Mouse (Mus musculus) intestine, embryonic 14.5 days (tissue): ENCODE results near the gene Stk25. TPM values are rescaled to one million over a fixed set of nuclear protein-coding genes. Genes with fewer than 3 reads are reported as not detected.
A peak's percentile ranks its signal among the peaks of the same experiment; 100 is the strongest.

ENCODE experiments used
- ATAC-seq: fragments of 200-750 bp; cut with Nextera tagmentation; replicated peaks from 2 replicates; pipeline ENCODE4 v1.8.0; 2017; ENCODE audit warnings: low read depth, moderate number of reproducible peaks, moderate TSS enrichment, moderate library complexity; ENCODE audit not compliant: low FRiP score, low TSS enrichment
- DNase-seq: peaks from one replicate; pipeline ENCODE4 v3.0.0-alpha.2; 2018; ENCODE audit warnings: low spot score
- H3K27ac ChIP-seq: fragments of 300-500 bp; sonication (generic); 2 replicates; pipeline ENCODE4 v1.5.1; 2014; ENCODE audit warnings: low read depth, mild to moderate bottlenecking, control low read depth
- H3K27me3 ChIP-seq: fragments of 300-500 bp; sonication (generic); replicated peaks from 2 replicates; pipeline ENCODE4 v1.6.1; 2014; ENCODE audit warnings: low read length, control low read depth; ENCODE audit not compliant: control insufficient read depth, insufficient read depth
- H3K36me3 ChIP-seq: fragments of 300-500 bp; sonication (generic); 2 replicates; pipeline ENCODE4 v1.6.1; 2014; ENCODE audit warnings: low read length, control low read depth; ENCODE audit not compliant: control insufficient read depth, insufficient read depth
- H3K4me1 ChIP-seq: fragments of 300-500 bp; sonication (generic); replicated peaks from 2 replicates; pipeline ENCODE4 v1.6.1; 2014; ENCODE audit warnings: low read length, control low read depth, mixed read lengths; ENCODE audit not compliant: control insufficient read depth, insufficient read depth
- H3K4me2 ChIP-seq: fragments of 300-500 bp; sonication (generic); 2 replicates; pipeline ENCODE4 v1.6.1; 2014; ENCODE audit warnings: low read length
- H3K4me3 ChIP-seq: fragments of 300-500 bp; sonication (generic); 2 replicates; pipeline ENCODE4 v1.5.1; 2014; ENCODE audit warnings: low read depth, low read length, control low read depth, mixed read lengths
- H3K9ac ChIP-seq: fragments of 300-500 bp; sonication (generic); 2 replicates; pipeline ENCODE4 v1.6.1; 2014; ENCODE audit warnings: mild to moderate bottlenecking, low read length
- H3K9me3 ChIP-seq: fragments of 300-500 bp; sonication (generic); 2 replicates; pipeline ENCODE4 v1.6.1; 2016; ENCODE audit warnings: low read length, control low read depth; ENCODE audit not compliant: control insufficient read depth
- WGBS: fragments of 180-500 bp; shearing (Covaris S2); extraction: QIAGEN DNeasy Blood & Tissue Kit; methylation state at CpG from one replicate; pipeline ENCODE4 v1.1.7; 2014; 5-methylcytosine and 5-hydroxymethylcytosine counted together
- polyA plus RNA-seq: library from polyadenylated mRNA; unstranded; fragments of >200 nt; fragmentation: Nextera tagmentation; extraction: Ambion mirVana; gene quantifications from 2 replicates; pipeline ENCODE4 v1.2.1, GENCODE M21; 2014

Gene Stk25
- polyA plus RNA-seq, 1 experiment from 2014 or later = 179 TPM

DNA sequence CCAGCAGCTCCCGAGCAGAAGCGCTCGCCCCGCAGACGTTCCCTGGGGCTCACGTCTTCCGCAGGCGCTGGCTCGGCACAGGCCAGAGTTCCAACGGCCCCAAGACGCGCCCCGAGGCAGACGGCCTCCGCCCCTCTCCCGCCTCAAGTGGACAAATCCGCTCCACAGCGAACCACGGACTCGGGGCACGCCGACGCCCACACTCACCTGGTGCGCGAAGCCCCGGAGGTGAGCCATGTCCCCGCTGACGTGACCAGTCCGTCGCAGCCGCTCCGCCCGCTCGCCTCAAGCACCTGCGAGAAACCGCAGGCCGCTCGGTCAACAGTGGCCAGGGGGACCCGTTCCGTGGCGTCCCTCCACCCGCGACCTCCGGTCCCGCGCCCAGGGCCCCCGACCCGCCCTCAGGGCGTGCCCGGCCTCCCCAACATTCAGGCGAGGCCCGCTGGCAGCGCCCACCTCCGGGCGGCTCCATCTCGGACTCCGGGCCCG is 23.3 kb downstream of the Stk25 start:
- peak; percentile 54 for ATAC-seq
- peaks cover 9% of the 10 kb centered on the region; the same call in 1 of the 2 replicates for H3K4me1 ChIP-seq
- H3K9ac ChIP-seq = peak overlapping the region; percentile 91
- no peaks in the 10 kb centered on the region for H3K9me3 ChIP-seq
- peak; percentile 81 for DNase-seq
- peak overlapping the region; percentile 90 for H3K4me2 ChIP-seq
- H3K27me3 ChIP-seq = no peaks in the 10 kb centered on the region
- peaks cover 10% of the 10 kb centered on the region; the same call in 1 of the 2 replicates for H3K36me3 ChIP-seq
- under 1% methylated on average over 58 of the region's 58 CpGs for WGBS
- H3K4me3 ChIP-seq = peak overlapping the region; percentile 91
- H3K27ac ChIP-seq = peak overlapping the region; percentile 83

DNA sequence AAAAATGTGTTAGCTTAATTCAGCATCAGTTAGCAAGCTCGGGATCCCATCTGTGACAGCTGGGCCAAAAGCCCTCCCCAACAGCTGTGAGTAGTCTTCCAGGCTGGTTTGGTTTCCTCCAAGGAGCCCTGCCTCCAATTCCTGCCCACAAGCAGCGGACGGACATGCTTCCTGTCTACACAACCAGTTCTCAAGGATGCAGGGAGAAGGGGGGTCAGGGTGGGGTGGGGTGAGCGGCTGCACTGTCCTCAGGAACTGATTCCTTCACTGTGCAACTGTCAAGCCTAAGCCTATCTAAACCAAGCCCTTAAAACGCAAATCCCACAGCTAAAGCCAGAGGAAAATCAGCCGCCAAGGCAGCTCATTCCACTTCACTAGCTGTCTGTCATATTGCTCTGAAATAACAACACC is 24.0 kb downstream of the Stk25 start:
- H3K4me3 ChIP-seq = peak overlapping the region; percentile 91
- H3K27me3 ChIP-seq = no peaks in the 10 kb centered on the region
- peak overlapping the region; percentile 83 for H3K27ac ChIP-seq
- 2% methylated on average over 6 of the region's 6 CpGs for WGBS
- no peaks in the 10 kb centered on the region for H3K9me3 ChIP-seq
- DNase-seq (peak; percentile 62), ATAC-seq (no peak)
- peaks cover 14% of the 10 kb centered on the region for H3K36me3 ChIP-seq
- peaks cover 9% of the 10 kb centered on the region; the same call in 1 of the 2 replicates for H3K4me1 ChIP-seq
- peak overlapping the region; percentile 90 for H3K4me2 ChIP-seq
- peak overlapping the region; percentile 91 for H3K9ac ChIP-seq

DNA sequence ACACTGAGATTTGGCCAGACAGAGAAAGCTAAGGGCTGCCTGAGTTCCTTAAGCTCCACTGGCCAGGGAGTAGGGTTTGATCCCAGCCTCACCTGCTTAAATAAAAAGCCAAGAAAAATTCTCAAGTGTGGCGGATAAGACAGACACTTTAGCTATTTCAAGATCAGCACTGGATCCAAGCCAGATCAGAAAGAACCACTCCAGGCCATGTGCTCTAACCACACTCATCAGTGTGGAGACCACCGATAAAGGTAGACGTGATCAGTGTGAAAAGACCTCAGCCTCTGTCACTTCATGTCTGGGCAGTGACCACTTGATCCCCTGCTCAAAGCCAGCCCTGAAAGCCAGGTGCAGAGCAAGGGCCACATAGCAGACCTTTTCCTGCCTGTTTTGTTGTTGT is 25.7 kb downstream of the Stk25 start:
- no peak overlapping the region for H3K9ac ChIP-seq
- DNase-seq = no peak
- 99% methylated on average over 3 of the region's 3 CpGs for WGBS

DNA sequence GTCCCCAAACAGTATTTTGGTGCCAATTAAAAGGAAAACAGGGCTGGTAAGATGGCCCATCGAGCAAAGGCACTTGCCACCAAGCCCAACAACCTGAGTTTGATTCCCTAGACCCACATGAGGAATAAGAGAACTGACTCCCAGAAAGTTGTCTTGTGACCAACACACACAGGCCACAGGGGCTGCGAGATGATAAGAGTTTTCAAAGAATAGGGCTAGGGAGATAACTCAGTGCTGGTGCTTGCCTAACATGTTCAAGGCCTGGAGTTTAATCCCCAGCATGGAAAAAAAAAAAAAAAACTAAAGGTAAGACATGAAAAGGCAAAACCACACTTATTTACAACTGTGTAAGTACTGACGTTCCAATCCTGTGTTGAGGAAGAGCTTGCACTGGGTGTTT is 27.7 kb downstream of the Stk25 start:
- 78% methylated on average over 3 of the region's 3 CpGs for WGBS
- H3K36me3 ChIP-seq = peaks cover 50% of the 10 kb centered on the region
- H3K27me3 ChIP-seq = no peaks in the 10 kb centered on the region
- H3K27ac ChIP-seq = no peak overlapping the region
- no peak for ATAC-seq
- H3K4me2 ChIP-seq = no peak overlapping the region
- peaks cover 9% of the 10 kb centered on the region; the same call in 1 of the 2 replicates for H3K4me1 ChIP-seq
- no peak overlapping the region for H3K9ac ChIP-seq
- H3K9me3 ChIP-seq = no peaks in the 10 kb centered on the region
- H3K4me3 ChIP-seq = no peak overlapping the region
- no peak for DNase-seq

More for the DNA sequence above, 25.7 kb downstream of the Stk25 start:
- peaks cover 9% of the 10 kb centered on the region; the same call in 1 of the 2 replicates for H3K4me1 ChIP-seq
- H3K4me2 ChIP-seq = no peak overlapping the region
- H3K4me3 ChIP-seq = no peak overlapping the region
- no peaks in the 10 kb centered on the region for H3K27me3 ChIP-seq
- no peak overlapping the region for H3K27ac ChIP-seq
- H3K36me3 ChIP-seq = peaks cover 31% of the 10 kb centered on the region
- ATAC-seq = no peak
- H3K9me3 ChIP-seq = no peaks in the 10 kb centered on the region

DNA sequence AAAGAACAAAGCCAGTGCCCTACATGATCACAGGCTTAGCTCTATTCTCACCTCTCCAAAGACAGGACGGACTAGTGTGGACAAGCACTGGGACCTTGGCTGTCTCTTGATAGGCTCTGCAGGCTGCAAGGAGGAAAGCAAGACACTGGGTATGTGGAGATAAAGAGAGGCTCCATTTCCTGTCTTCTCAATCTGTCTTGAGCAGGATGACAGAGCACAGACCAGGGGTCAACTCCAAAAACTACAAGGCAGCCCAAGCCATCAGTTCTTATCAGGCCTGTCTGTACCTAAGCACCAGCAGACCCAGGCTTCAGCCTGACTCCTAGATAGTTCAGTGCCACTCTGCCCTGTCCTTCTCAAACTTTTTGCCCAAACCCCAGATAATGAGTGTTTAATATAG is 34.0 kb downstream of the Stk25 start:
- Histone ChIP-seq H3K9ac (no peak overlapping the region), H3K4me2 (no peak overlapping the region), H3K4me1 (no peaks in the 10 kb centered on the region), H3K36me3 (peaks cover 97% of the 10 kb centered on the region), H3K27ac (no peak overlapping the region), H3K4me3 (no peak overlapping the region), H3K27me3 (no peaks in the 10 kb centered on the region), H3K9me3 (no peaks in the 10 kb centered on the region)
- ATAC-seq = no peak
- DNase-seq = no peak
- 67% methylated on average over 1 of the region's 1 CpGs for WGBS

DNA sequence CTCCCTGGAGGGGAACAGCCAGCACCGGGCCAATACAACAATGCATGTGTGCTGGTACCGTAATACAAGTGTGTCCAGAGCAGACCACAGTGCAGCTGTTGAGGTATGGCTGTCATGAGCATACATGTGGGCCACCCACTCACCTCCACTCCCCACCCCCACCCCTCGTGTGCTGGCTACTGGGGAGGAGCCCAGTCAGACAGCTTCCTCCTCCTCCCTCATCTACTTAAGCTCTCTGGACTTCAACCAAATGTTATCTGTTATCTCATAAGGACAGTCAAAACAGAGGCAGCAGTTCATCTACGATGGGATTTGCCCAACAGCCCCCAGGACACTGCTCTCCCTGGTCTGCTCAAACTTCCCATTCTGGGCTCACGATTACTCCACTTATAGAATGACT is 39.5 kb downstream of the Stk25 start:
- Histone ChIP-seq H3K4me2 (no peak overlapping the region), H3K27ac (no peak overlapping the region), H3K9me3 (no peaks in the 10 kb centered on the region), H3K36me3 (peaks cover 42% of the 10 kb centered on the region), H3K4me3 (no peak overlapping the region), H3K27me3 (no peaks in the 10 kb centered on the region), H3K9ac (no peak overlapping the region), H3K4me1 (no peaks in the 10 kb centered on the region)
- 61% methylated on average over 5 of the region's 5 CpGs for WGBS
- 0 out of 2 replicates have a peak, but pooled peaks have one; percentile 32 for ATAC-seq
- no peak for DNase-seq

DNA sequence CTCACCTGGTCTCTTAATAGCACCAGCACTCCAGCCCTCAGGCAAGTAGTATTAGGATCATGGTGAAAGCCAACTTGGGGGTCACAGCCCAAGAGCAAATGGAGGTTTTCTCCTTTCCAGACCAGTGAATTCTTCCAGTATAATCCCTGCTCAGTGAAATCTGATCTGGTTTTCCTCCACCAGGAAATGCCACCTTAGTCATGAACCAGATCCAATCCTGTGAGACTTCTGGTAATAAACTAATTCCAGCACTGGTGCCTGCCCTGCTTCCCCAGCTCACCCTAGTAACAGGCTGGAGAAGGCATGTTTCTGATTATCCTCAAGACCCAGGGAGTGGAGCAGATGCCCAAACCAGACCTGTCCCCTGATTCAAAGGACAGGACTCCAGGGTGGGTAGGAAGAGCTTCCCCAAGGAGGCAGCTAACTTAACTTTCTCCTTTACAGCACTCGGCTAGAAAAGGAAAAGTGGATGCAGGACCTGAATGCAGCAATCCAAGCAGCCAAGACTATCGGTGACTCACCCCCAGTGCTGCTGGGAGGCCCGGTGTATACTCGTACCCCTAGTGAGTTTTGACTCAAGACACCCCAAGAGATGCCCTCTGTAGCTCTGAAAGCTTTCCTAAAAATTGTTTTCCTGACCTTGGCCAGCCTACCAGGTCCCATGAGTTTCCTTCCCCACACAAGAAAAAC is 40.3 kb downstream of the Stk25 start:
- ATAC-seq = no peak

DNA sequence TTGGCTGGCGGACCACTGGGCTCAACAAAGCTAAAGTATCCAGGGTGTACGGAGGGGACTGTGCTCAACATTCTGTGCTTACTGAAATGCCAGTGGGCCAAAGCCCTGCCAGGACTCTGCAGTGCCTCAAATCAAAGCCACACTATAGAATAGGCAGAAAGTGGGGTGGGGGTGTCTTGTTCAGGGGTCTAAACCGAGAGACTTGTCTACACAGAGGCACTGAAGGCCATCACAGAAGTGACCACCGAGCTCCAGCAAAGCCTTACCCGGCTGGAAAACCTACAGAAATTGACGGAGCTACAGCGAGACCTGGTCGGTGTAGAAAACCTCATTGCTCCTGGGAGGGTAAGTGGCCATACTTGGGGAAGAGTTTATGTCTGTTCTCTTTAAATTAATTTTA is 48.7 kb downstream of the Stk25 start:
- ATAC-seq = no peak
- H3K36me3 ChIP-seq = no peaks in the 10 kb centered on the region
- no peak overlapping the region for H3K9ac ChIP-seq
- H3K4me2 ChIP-seq = no peak overlapping the region
- H3K27ac ChIP-seq = no peak overlapping the region
- H3K27me3 ChIP-seq = no peaks in the 10 kb centered on the region
- H3K4me3 ChIP-seq = no peak overlapping the region
- no peaks in the 10 kb centered on the region for H3K4me1 ChIP-seq
- DNase-seq = no peak
- no peaks in the 10 kb centered on the region for H3K9me3 ChIP-seq
- 83% methylated on average over 8 of the region's 8 CpGs for WGBS

More for the DNA sequence above, 40.3 kb downstream of the Stk25 start:
- Histone ChIP-seq H3K36me3 (peaks cover 35% of the 10 kb centered on the region), H3K27me3 (no peaks in the 10 kb centered on the region), H3K4me2 (no peak overlapping the region), H3K9ac (no peak overlapping the region), H3K27ac (no peak overlapping the region), H3K4me3 (no peak overlapping the region), H3K4me1 (no peaks in the 10 kb centered on the region), H3K9me3 (no peaks in the 10 kb centered on the region)
- DNase-seq = no peak
- 89% methylated on average over 4 of the region's 4 CpGs for WGBS
